Mouse (Mus musculus) central nervous system, embryonic 14 days (tissue): ENCODE results near the gene Il24. TPM values are rescaled to one million over a fixed set of nuclear protein-coding genes. Genes with fewer than 3 reads are reported as not detected.

Source experiments
- polyA plus RNA-seq: library from polyadenylated mRNA; depleted of rRNA; stranded (reverse); fragments of >200 nt; gene quantifications from 2 replicates; pipeline ENCODE4 v1.2.3, GENCODE M21; 2012; rRNA removed

Il24 gene
- not detected in 2 replicates for polyA plus RNA-seq

GRCm38 (mm10) chr1:130887354-130887753 is at the start of gene Il24:
Gene Il24, minus strand, starts transcription at chr1:130887454.

GRCm38 (mm10) chr1:130911401-130912010 is 24.3 kb upstream of the Il24 start, which contains the start of gene Il20:
Gene Il20, minus strand, starts transcription at chr1:130911451.

GRCm38 (mm10) chr1:130865541-130866221 is 21.6 kb downstream of the Il24 start, which contains the start of gene Fcmr:
Gene Fcmr, plus strand, starts transcription at chr1:130865669.

Other genes with a start within 250 kb of the Il24 start
- gene C4bp, start 225.8 kb downstream of the Il24 start, polyA plus RNA-seq, result 0.06 TPM in 1 of 2 replicates, not detected in the other
- gene Gm29427, start 171.7 kb downstream of the Il24 start, polyA plus RNA-seq, result 0.05 and 0.06 TPM in 2 replicates
- gene Yod1, start 170.1 kb downstream of the Il24 start, polyA plus RNA-seq, result 3.5 and 4.0 TPM in 2 replicates
- 33.3 and 34.2 TPM in 2 replicates for gene Pfkfb2, start 158.2 kb downstream of the Il24 start, polyA plus RNA-seq
- gene AA986860, start 155.5 kb downstream of the Il24 start, polyA plus RNA-seq, result 0.42 and 0.54 TPM in 2 replicates
- gene Fcamr, start 86.6 kb downstream of the Il24 start, polyA plus RNA-seq, result not detected in 2 replicates
- gene Pigr, start 60.8 kb downstream of the Il24 start, polyA plus RNA-seq, result 0.02 TPM in 1 of 2 replicates, not detected in the other
- 0.12 and 0.21 TPM in 2 replicates for gene Fcmr, start 21.8 kb downstream of the Il24 start, polyA plus RNA-seq
- not detected in 2 replicates for gene Il20, start 24.0 kb upstream of the Il24 start, polyA plus RNA-seq
- 0.10 and 0.11 TPM in 2 replicates for gene Il19, start 52.7 kb upstream of the Il24 start, polyA plus RNA-seq
- gene Il10, start 132.4 kb upstream of the Il24 start, polyA plus RNA-seq, result not detected in 2 replicates
- gene Mapkapk2, start 210.4 kb upstream of the Il24 start, polyA plus RNA-seq, result 51.5 and 53.9 TPM in 2 replicates